Mouse (Mus musculus) hindbrain, embryonic 12.5 days (tissue): ENCODE measurements around the gene Hs3st3b1. TPM values are rescaled to one million over a fixed set of nuclear protein-coding genes. Genes with fewer than 3 reads are reported as not detected.
A peak's percentile ranks its signal among the peaks of the same experiment; 100 is the strongest.

ENCODE experiments used
- ATAC-seq: fragments of 200-750 bp; cut with Nextera tagmentation; 2 replicates; pipeline ENCODE4 v1.8.0; 2017; ENCODE audit warnings: moderate TSS enrichment; ENCODE audit not compliant: low FRiP score
- H3K27ac ChIP-seq: fragments of 300-500 bp; sonication (generic); 2 replicates; pipeline ENCODE4 v1.5.1; 2016; ENCODE audit warnings: mild to moderate bottlenecking
- H3K27me3 ChIP-seq: fragments of 300-500 bp; sonication (generic); 2 replicates; pipeline ENCODE4 v1.6.1; 2016; ENCODE audit warnings: mild to moderate bottlenecking
- H3K36me3 ChIP-seq: fragments of 300-500 bp; sonication (generic); 2 replicates; pipeline ENCODE4 v1.6.1; 2016; ENCODE audit warnings: mild to moderate bottlenecking
- H3K4me1 ChIP-seq: fragments of 300-500 bp; sonication (generic); 2 replicates; pipeline ENCODE4 v1.6.1; 2016
- H3K4me2 ChIP-seq: fragments of 300-500 bp; sonication (generic); replicated peaks from 2 replicates; pipeline ENCODE4 v1.6.1; 2016; ENCODE audit warnings: mild to moderate bottlenecking
- H3K4me3 ChIP-seq: fragments of 300-500 bp; sonication (generic); 2 replicates; pipeline ENCODE4 v1.5.1; 2016; ENCODE audit warnings: mild to moderate bottlenecking
- H3K9ac ChIP-seq: fragments of 300-500 bp; sonication (generic); 2 replicates; pipeline ENCODE4 v1.6.1; 2016; ENCODE audit warnings: mild to moderate bottlenecking, moderate library complexity
- H3K9me3 ChIP-seq: fragments of 300-500 bp; sonication (generic); replicated peaks from 2 replicates; pipeline ENCODE4 v1.6.1; 2016; ENCODE audit warnings: mild to moderate bottlenecking
- WGBS: fragments of 180-500 bp; shearing (Covaris S2); methylation state at CpG from one replicate; pipeline ENCODE4 v1.1.7; 2016; 5-methylcytosine and 5-hydroxymethylcytosine counted together
- polyA plus RNA-seq: library from polyadenylated mRNA; unstranded; fragments of >200 nt; fragmentation: Nextera tagmentation; extraction: Ambion mirVana; gene quantifications from 2 replicates; pipeline ENCODE4 v1.2.1, GENCODE M21; 2016

Gene Hs3st3b1
- 11.2 and 15.1 TPM in 2 replicates for polyA plus RNA-seq

DNA sequence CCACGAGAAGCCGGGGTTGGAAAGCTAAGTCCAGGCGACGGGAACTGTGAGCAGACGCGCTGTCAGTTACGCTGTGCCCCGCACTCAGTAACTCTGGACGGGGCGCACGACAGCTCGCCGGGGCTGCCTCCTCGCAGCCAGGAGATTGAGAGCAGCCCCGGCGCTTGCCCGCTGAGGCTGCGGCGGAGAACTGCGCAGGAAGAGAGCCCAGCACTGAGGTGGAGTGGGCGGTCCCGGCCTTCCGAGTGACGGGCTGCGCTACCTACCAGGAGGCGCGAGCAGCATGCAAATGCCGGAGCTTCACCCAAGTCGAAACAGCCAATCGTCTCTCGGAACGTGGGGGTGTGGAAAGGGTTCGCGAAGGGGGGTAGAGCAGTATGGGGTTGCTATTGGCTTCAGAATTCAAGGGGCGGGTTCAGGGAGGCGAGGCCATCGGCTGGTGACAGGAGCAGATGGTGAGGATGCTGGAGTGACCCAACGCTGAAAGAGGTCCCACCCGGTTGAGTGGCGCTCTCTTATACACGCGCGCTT is at the start of gene Hs3st3b1:
TSS of gene Hs3st3b1 (minus strand) at position 200 of the 531 bp plus-strand sequence.
- Histone ChIP-seq H3K27me3 (peaks cover 69% of the 10 kb centered on the region), H3K4me1 (peaks cover 47% of the 10 kb centered on the region), H3K36me3 (no peaks in the 10 kb centered on the region), H3K9ac (peak within 1 kb of the TSS; percentile 80), H3K27ac (peak within 1 kb of the TSS; percentile 67; the same call in 1 of the 2 replicates), H3K4me3 (peak within 1 kb of the TSS; percentile 65), H3K9me3 (no peaks in the 10 kb centered on the region), H3K4me2 (peak within 1 kb of the TSS; percentile 87)
- ATAC-seq, result peak; percentile 94
- WGBS, result under 1% methylated on average over 43 of the region's 43 CpGs

DNA sequence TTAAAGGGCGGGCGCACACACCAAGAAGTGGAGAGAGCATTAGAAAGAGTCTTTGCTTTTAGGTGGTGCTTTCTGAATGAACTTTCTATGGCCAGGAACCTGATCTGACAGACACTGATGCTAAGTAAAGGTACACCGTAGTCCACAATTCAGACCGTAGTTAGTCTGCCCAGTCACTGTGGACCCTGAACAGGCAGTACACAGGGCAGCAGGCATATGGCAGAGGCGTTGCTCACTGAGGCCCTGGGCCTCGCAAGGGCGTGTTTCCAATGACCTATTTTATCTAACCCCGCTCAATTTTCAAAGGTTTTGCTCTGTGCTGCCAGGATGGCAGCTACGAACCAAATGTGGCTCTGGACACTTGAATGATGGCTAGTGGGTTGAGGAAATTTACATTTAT is 49.4 kb upstream of the Hs3st3b1 start:
- Histone ChIP-seq H3K9ac (no peak overlapping the region), H3K27me3 (no peaks in the 10 kb centered on the region; the same call in 1 of the 2 replicates), H3K4me3 (no peak overlapping the region), H3K27ac (no peak overlapping the region), H3K9me3 (no peaks in the 10 kb centered on the region), H3K4me1 (peaks cover 19% of the 10 kb centered on the region), H3K36me3 (peaks cover 3% of the 10 kb centered on the region; the same call in 1 of the 2 replicates), H3K4me2 (no peak overlapping the region)
- 93% methylated on average over 9 of the region's 9 CpGs for WGBS
- ATAC-seq, result no peak

GRCm38 (mm10) chr11:63970818-63971217 is 48.7 kb upstream of the Hs3st3b1 start:
- Histone ChIP-seq H3K4me1 (peaks cover 19% of the 10 kb centered on the region), H3K4me3 (no peak overlapping the region), H3K4me2 (no peak overlapping the region), H3K27me3 (no peaks in the 10 kb centered on the region; the same call in 1 of the 2 replicates), H3K9ac (no peak overlapping the region), H3K27ac (no peak overlapping the region), H3K9me3 (no peaks in the 10 kb centered on the region), H3K36me3 (peaks cover 3% of the 10 kb centered on the region; the same call in 1 of the 2 replicates)
- WGBS, result 89% methylated on average over 6 of the region's 6 CpGs
- ATAC-seq, result no peak

DNA sequence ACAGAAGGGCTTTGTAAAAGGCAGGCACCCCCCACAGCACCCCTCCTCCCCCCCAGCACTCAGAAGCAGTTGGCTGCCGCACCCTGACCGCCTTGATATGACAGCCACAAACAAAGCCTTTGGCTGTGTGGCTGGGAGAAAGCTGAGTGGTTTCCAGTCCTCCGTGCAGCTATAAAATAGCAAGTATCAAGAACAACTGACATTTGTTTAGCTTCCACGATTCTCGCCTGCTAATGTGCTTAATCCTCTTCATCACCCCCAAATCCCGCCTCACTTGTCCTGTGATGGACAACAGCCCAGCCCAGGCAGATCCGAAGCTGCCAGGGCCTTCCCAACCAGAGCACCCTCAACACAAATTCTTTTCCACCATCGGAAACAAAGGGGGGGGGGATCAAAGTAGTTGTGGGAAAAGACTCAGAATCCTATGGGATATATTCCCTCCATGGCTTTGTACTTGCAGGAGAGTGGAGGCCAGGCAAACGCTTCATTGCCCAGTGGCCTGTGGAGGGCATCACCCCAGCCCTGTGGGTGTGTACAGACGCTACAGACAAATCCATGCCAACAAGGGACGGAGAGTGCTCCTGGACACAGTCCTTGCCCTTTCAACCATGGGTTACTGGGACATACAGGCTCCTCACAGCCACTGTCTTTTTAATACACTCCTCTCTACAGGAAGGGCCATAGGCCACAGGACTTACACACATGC is 47.3 kb upstream of the Hs3st3b1 start:
- WGBS, result 31% methylated on average over 11 of the region's 11 CpGs
- peaks cover 3% of the 10 kb centered on the region; the same call in 1 of the 2 replicates for H3K36me3 ChIP-seq
- H3K4me1 ChIP-seq, result peaks cover 23% of the 10 kb centered on the region
- no peaks in the 10 kb centered on the region; the same call in 1 of the 2 replicates for H3K27me3 ChIP-seq
- peak; percentile 59 for ATAC-seq
- H3K4me3 ChIP-seq, result no peak overlapping the region
- 0 out of 2 replicates have a peak overlapping the region, but pooled peaks have one; percentile 24 for H3K27ac ChIP-seq
- H3K4me2 ChIP-seq, result no peak overlapping the region
- H3K9me3 ChIP-seq, result no peaks in the 10 kb centered on the region
- no peak overlapping the region for H3K9ac ChIP-seq

DNA sequence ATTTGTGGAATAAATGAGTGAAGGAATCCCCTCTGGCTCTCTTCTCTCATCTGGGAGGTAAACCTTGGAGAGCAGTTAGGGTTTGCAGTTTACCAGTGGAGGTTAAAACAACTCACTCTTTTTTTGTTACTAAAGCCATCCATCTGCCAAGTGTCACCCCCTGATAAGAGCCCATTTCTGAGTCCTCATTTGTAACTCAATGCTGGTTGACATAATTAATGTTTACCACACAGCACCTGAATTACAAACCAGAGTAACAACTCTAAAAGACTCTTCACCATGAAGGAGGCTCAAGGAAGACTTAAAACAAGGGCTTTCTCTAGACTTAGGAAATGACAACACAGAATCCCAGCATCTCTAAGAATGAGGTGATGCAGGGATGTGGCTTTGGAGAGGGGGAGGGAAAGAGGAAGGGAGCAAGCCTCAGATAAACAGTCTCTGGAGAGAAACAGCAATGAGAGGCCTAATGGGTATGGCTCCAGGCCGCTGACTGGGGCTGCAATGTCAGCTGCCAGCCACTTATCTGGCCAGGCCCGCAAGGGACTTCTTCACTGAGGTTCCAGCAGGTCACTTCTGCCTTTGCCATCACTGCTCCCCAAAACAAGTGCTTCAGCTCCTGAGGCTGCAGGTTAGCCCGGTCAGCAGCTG is 46.4 kb upstream of the Hs3st3b1 start:
- Histone ChIP-seq H3K4me1 (peaks cover 23% of the 10 kb centered on the region), H3K27me3 (no peaks in the 10 kb centered on the region; the same call in 1 of the 2 replicates), H3K9ac (no peak overlapping the region), H3K9me3 (no peaks in the 10 kb centered on the region), H3K4me2 (no peak overlapping the region), H3K27ac (no peak overlapping the region), H3K36me3 (peaks cover 7% of the 10 kb centered on the region), H3K4me3 (no peak overlapping the region)
- WGBS, result 31% methylated on average over 3 of the region's 3 CpGs
- no peak for ATAC-seq

- Histone ChIP-seq H3K4me1 (peaks cover 23% of the 10 kb centered on the region), H3K9me3 (no peaks in the 10 kb centered on the region), H3K4me3 (no peak overlapping the region), H3K9ac (no peak overlapping the region), H3K36me3 (peaks cover 9% of the 10 kb centered on the region), H3K27ac (no peak overlapping the region), H3K27me3 (no peaks in the 10 kb centered on the region; the same call in 1 of the 2 replicates), H3K4me2 (no peak overlapping the region)
- no peak for ATAC-seq
- WGBS, result 81% methylated on average over 9 of the region's 9 CpGs
These were observed 45.7 kb upstream of the Hs3st3b1 start for GRCm38 (mm10) chr11:63967641-63968387.

- H3K36me3 ChIP-seq, result peaks cover 9% of the 10 kb centered on the region
- H3K27ac ChIP-seq, result no peak overlapping the region
- H3K27me3 ChIP-seq, result no peaks in the 10 kb centered on the region; the same call in 1 of the 2 replicates
- H3K9me3 ChIP-seq, result no peaks in the 10 kb centered on the region
- H3K9ac ChIP-seq, result no peak overlapping the region
- 82% methylated on average over 5 of the region's 5 CpGs for WGBS
- H3K4me3 ChIP-seq, result no peak overlapping the region
- ATAC-seq, result no peak
- no peak overlapping the region for H3K4me2 ChIP-seq
- peaks cover 23% of the 10 kb centered on the region for H3K4me1 ChIP-seq
These were observed 43.3 kb upstream of the Hs3st3b1 start for GRCm38 (mm10) chr11:63965437-63965836.

- WGBS, result 39% methylated on average over 3 of the region's 4 CpGs
- Histone ChIP-seq H3K27ac (no peak overlapping the region), H3K27me3 (no peaks in the 10 kb centered on the region), H3K9ac (no peak overlapping the region), H3K9me3 (no peaks in the 10 kb centered on the region), H3K4me1 (peaks cover 21% of the 10 kb centered on the region), H3K4me3 (no peak overlapping the region), H3K36me3 (no peaks in the 10 kb centered on the region), H3K4me2 (no peak overlapping the region)
- ATAC-seq, result no peak
These were observed 35.1 kb upstream of the Hs3st3b1 start for GRCm38 (mm10) chr11:63957207-63957606.

DNA sequence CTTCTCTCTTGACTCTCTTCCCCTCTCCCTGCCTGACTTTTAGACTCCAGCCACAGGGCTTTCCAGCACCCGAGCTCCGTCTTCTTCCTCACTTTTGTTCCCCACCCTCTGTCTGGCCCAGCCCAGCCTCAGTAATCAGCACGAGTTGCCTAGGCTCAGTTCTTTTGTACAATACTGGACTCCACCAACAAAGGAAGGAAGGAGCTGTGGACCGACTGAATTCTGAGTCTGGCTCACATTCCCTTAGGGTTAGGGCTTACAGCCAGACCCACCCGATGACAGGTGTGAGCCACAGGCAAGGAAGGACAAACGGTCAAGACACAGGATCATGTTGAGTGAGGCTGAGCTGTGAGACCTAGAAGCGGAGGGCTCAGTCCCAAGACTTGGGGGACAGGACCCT is 34.7 kb upstream of the Hs3st3b1 start:
- Histone ChIP-seq H3K9ac (no peak overlapping the region), H3K9me3 (no peaks in the 10 kb centered on the region), H3K27me3 (no peaks in the 10 kb centered on the region), H3K36me3 (no peaks in the 10 kb centered on the region), H3K4me3 (no peak overlapping the region), H3K4me2 (no peak overlapping the region), H3K27ac (no peak overlapping the region), H3K4me1 (peaks cover 25% of the 10 kb centered on the region)
- 20% methylated on average over 7 of the region's 7 CpGs for WGBS
- ATAC-seq, result no peak

DNA sequence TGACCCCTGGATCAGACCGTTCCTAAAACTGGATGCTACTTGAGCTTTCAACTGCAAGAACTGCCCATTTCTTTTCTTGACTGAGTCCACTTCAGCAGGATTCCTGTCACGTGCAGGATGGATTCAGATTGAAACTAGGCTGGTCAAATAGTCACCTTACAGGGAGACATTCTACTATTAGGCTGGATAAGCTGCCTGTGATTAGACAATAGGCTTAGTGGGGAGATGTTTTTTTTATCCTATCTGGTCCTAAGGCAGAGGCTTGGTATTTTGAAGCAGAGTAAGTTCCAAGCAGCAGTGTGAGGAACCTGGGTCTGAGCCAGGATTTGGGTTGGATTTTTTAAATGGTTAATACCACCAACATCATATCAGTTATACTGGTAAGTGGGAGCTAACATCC is 31.8 kb upstream of the Hs3st3b1 start:
- Histone ChIP-seq H3K9ac (no peak overlapping the region), H3K4me3 (no peak overlapping the region), H3K36me3 (no peaks in the 10 kb centered on the region), H3K4me1 (peaks cover 30% of the 10 kb centered on the region), H3K4me2 (no peak overlapping the region), H3K27me3 (peaks cover 15% of the 10 kb centered on the region), H3K27ac (no peak overlapping the region), H3K9me3 (no peaks in the 10 kb centered on the region)
- WGBS, result 90% methylated on average over 2 of the region's 2 CpGs
- ATAC-seq, result no peak

- peaks cover 15% of the 10 kb centered on the region for H3K27me3 ChIP-seq
- no peak overlapping the region for H3K9ac ChIP-seq
- no peaks in the 10 kb centered on the region for H3K36me3 ChIP-seq
- 18% methylated on average over 4 of the region's 4 CpGs for WGBS
- no peaks in the 10 kb centered on the region for H3K9me3 ChIP-seq
- no peak for ATAC-seq
- H3K4me2 ChIP-seq, result peak overlapping the region; percentile 47; the same call in 1 of the 2 replicates
- H3K4me1 ChIP-seq, result peaks cover 30% of the 10 kb centered on the region
- H3K4me3 ChIP-seq, result no peak overlapping the region
- no peak overlapping the region for H3K27ac ChIP-seq
These were observed 30.7 kb upstream of the Hs3st3b1 start for GRCm38 (mm10) chr11:63952743-63953191.
